Mouse (Mus musculus) megakaryocyte, adult 5-6 weeks (primary cell): ENCODE measurements at regions not wholly inside any gene's neighbourhood (a gene's known extent, or its start where the extent isn't known, plus 50 kb on each side); places are given as distances from the start of the nearest gene placed in this dataset.

Experiments used
- ATAC-seq: 2 replicates; pipeline ENCODE4 v1.8.0; 2016; ENCODE audit warnings: mild to moderate bottlenecking, inconsistent platforms; ENCODE audit not compliant: poor library complexity, severe bottlenecking

DNA sequence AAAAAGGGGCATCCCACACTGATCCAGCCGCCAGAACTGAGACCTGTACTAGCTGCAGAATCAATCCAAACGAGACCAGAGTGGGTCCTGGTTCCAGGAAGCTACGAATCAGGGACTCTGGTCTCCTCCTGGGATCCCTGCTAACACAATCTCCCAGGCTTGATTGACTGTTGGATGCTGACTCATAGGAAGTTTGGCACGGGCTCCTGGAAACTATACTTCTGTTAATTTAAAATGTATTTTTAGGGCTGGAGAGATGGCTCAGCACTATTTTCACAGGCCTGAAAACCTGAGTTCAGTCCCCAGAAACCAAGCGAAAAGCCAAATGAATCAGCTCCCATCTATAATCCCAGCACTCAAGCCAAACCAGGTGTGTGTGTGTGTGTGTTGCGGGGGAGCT is 138.5 kb downstream of the Vegfa start:
- no peak for ATAC-seq

DNA sequence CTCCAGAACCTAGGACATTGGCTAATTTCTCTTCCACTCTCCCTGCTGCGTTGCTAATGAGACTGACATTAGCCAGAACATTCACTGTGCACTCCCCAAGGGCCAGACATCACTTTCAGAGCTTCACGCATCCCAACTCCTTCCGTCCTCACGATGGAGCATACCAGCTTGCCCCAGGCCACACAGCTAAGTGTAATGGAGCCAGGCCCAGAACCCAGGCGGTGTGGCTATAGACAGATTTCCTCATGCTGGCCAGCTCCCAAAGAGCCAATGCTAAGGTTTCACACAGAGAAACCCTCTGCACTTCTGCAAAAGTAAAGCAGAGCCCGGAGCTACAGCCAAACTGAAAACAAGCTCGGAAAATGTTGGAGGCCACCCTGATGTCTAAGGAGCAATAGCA is 139.1 kb downstream of the Vegfa start:
- ATAC-seq = no peak

DNA sequence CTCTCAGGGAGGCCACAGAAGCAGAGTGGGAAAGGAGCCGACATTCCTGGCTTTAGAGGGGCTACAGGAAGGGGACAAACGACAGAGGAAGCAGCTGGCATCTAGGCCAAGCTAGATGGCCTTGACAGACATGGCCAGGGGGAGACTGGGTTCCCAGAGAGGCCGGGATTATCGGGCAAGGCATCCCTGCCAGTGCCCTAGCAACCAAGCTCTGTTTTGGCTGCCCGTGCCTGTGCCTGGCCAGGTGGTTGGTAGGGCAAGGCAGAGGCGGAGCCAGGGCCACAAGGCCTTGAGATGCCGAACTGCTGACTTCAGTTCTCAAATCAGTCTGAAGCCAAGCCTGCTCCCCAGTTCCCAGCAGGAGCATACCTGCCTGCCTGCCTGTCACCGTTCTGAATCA is 142.7 kb downstream of the Vegfa start:
- ATAC-seq = no peak

DNA sequence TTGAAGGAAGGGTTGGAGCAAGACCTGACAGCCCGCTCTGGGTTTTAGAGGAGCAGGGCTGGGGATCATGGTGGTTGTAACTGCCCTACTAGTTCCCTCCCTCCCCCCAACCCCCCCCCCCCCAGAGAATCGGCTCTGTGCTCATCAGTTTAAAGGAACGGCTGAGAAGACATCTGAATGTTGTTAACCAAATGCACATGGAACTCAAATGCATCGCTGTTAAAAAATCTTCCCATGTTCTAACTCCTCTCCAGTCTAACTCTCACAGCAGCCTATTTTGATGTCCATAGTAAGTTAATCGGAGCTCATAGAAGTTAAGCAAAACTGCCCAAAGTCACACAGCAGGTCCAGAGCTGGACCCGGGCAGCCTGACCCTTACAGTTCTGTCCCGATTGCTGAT is 143.1 kb downstream of the Vegfa start:
- ATAC-seq = no peak

DNA sequence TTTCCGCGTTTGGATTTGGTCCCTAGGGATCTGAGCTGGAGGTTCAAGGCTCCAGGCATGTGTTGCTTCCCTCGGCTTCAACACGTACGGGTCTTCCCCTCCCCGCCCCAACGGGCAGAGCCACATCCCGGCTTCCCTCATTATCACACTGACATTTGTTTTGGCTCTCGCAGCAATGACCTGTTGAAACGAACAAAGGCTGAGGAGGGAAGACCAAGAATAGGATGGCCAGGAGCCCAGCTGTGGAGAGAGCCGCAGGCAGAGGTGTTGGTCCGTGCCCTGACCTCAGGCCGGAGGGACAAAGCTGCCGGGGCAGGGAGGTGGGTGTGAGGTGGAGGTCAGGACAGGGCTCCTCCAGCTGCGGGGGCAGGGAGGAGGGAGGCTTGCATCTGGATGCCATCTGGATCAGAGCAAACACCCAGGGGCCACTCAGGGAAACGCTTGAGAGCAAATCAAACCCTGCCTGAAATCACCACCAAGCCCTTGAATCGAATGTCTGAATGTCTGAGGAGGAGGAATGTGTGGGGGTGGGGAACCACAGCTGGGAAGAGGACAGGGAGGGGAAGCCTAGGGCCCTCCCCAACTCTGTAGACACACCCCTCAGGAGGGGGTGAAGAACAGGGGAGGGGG is 145.6 kb downstream of the Vegfa start:
- no peak for ATAC-seq

DNA sequence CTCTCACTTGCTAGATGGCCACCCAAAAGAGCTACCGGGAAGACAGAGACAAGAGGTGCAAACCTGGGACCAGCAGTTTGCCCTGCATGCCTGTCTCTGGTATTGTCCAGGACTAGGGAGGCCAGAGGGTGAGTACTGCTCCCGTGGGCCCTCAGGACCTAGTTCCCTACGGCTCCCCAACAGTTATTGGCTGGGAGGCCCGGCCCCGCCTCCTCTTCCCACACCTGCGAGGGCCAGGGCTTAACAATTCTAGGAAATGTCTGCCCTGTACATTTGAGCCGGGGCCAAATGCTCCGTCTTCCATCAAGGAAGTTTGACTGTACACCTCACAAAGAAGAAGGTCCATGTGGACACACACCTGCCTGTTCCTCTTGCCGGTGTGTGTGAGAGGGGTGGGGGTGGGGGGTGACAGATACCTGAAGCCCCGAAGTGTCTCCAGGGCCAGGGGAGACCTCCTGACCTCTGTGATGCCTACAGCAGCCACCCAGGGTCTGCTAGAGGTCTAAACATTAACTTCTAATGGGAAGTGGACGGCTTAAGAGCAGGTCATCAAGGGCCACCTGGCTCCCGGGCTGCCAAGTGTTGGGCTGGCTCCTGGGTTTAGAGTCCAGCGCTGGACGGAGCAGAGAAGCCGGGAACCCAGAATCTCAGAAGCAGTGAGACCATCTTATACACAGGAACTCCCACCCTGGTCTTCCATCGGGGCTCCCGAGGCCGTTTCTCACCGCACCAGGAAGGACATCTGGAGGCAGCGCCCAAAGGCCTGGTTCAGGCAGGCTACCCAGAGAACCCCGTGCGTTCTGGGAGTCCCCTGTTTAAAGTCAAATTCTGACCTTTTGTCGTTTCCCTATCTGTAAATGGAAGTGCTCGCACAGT is 146.5 kb downstream of the Vegfa start:
- no peak for ATAC-seq

DNA sequence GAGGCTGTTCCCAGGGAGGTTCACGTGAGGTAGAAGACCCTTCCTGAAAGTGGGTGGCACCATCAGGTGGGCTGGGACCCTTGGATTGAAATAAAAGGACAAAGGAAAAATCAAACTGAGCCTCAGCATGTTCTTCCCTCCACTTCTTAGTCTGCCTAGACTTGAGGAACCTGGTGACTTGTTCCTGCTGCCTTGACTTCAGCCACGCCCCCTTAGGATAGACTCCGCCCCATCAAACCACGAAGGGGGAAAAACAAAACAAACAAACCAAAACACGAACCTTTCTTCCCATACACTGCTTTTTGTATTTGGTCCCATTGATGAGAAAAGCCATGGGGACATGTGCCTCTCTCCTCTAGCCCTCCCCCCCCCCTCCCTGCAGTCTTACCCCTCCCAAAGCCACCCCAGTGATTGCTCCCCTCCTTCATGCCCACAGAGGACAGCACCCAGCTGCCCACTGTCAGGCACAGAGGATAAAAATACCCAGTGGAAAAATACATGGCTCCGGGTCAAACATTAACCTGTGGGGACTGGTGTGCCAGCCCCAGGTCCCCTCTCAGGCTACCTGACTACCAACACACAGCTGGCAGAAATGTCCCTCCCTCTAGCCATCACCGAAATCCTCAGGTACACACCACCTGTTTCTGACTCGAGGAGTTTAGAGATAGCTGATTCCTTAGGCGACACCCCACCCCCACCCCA is 148.0 kb downstream of the Vegfa start:
- ATAC-seq = no peak

DNA sequence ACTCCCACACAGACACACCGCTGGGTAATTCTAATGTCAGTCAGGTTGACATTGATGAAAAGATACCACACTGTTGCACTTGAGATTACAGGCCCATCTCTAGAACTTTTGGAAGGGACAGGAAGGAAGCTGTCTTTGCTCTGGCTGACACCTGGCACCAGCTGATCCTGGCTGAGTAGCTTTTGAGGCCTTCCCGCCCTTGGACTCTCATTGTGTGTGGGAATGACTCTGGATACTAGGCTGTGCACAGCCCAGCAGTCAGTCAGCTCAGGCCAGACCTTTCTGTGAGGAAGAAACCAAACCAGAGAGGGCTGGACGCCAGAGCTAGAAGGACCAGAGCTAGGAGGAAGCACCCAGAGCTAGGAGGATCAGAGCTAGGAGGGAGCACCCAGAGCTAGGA is 149.0 kb upstream of the 1600014C23Rik start:
- no peak for ATAC-seq

DNA sequence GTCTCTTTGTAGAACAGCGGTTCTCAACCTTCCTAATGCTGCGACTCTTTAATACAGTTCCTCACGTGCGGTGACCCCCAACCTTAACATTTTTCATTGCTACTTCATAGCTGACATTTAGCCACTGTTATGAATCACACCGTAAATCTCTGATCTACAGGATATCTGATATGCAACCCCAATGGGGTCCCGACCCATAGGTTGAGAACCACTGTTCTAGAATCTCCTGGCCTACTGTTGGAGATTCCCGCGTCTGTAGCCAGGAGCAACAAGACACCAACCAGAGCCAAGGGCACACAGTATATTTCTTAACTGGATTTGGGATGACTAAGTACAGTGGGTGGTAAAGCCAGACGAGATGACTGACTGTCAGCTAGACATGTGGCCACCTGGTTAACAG is 147.6 kb upstream of the 1600014C23Rik start:
- ATAC-seq = no peak

DNA sequence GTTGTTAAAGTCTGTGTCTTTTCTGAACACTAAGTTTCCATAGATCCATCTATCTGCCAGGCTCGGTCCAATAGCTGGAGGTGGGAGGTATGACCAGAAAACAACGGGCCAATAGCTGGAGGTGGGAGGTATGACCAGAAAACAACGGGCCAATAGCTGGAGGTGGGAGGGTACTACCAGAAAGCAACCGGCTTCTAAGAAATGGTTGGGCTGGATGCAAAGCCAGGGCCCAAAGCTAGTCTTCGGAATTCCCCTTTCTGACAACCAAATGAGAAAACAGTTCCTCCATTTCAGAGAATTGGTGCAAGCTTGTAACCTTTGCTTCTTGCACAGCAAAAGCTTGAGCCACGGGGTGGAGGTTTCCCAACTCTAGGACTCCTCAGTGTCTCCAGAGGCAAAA is 147.1 kb upstream of the 1600014C23Rik start:
- no peak for ATAC-seq

DNA sequence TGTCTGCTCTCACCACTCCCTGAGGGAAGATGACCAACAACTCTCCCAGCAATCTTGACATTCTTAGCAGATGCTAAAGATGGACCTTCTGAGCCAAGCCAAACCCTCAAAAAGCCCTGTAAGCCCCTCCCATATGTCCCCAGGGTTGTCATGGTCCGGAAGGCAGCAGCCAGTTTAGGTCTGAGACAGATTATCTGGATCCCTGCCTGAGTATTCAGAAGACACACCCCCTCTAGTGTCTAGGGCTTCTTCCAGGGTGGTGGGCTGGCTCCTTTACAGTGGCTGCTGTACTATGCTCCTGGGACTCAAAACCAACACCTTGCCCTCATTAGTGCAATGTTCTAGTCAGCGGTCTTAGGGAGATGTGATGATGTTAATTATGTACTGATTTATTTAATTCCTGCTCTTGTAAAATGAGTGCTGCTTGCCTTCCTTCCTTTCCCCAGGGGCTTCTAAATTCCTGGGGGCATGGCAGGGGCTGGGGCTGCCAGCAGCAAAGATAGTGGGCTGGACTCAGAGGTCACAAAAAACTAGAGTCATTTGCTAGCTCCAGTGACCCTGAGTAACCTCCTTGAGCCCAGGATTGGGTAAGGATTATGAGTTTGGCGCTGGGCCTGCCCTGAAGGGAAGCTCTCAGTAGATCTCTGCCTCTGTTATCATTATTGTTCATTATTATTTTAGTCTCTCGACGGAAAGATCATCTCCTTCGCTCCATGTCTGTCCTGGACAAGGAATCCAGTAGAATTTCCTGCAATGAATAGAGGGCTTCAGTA is 146.0 kb upstream of the 1600014C23Rik start:
- ATAC-seq = no peak

DNA sequence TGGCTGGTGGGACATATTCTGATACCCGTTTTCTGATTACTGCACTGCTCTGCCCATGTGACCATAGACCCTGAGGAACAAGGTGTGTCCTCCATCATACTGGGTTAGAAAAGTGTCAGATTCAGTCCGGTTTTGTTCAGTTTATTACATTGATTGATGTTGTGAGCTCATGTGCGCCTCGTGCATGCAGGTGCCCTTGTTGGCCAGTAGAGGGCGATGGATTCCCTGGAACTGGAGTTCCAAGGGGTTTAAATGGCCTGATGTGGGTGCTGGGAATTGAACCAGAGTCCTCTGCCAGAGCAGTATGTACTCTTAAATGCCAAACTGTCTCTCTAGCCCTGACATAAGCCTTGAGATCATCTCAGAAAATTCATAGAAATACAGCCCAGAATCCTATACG is 144.8 kb upstream of the 1600014C23Rik start:
- no peak for ATAC-seq

DNA sequence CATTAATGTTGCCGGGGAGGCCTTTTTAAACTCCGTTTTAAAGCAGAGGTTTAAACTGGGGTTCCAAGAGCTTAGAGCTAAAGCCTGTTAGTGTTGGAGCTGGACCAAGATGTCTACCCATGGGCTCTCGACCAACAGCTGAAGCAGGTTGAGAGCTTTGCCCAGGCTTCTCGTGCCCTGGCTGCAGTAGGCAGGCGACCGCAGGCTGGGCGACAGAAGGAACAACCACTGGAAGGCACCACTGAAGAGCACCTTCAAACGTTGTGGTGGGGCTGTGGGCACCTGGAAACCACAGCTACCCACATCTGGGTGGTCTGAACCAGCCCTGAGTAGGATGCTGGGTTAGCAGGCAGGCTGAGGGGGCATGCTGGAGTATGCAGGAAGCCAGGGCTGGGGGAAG is 141.7 kb upstream of the 1600014C23Rik start:
- no peak for ATAC-seq

DNA sequence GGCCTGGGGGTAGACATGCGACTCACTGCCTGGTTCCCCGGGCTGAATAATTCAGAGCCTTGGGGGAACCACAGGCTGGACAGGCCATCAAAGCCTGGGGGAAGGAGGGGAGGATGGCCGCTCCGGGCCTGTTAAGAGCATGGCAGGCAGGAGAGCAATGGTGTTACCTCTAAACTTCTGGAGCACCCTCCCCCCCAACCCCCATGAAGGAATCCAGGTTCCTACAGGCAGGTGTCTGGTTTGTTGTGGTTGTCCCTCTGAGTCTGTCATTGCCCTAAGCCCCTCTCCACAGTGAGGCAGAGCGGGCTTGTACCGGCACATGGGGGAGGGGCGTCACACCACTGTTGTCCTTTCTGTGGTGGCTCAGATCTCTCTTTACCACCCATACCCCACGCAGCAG is 140.4 kb upstream of the 1600014C23Rik start:
- no peak for ATAC-seq

DNA sequence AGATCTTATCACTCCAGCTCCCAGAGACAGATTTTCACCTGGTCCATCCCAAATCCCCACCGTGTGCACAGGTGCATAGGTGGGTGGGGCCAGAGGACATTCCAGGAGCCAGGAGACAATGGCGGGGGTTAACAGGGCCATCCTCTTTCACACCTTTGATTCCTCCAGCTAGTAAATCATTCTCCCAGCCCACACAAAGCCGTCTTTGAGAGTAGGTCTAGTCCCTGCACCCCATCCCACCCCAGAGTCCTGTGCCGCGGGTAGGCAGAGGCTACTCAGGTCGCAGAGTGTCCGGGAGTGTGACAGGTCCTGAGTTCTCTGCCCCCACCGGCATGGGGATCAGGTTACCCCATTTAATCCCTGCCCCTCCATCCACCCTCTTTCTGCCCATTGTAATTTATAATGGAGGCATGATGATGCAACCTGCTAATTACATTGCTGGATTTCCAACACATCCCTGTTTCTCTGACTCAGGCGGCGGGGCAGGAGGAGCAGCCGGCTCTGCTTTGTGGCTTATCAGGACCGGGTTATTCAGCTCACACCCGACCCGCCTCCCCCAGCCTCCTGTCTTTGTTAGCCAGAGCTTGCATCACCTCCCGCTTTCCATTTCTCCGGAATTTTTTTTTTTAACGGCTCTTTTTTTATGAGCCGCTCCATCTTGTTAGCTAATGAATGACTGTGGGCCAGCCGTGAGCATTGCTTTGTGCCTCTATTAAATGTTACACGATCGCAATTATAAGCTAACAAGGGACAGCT is 139.7 kb upstream of the 1600014C23Rik start:
- ATAC-seq = no peak

DNA sequence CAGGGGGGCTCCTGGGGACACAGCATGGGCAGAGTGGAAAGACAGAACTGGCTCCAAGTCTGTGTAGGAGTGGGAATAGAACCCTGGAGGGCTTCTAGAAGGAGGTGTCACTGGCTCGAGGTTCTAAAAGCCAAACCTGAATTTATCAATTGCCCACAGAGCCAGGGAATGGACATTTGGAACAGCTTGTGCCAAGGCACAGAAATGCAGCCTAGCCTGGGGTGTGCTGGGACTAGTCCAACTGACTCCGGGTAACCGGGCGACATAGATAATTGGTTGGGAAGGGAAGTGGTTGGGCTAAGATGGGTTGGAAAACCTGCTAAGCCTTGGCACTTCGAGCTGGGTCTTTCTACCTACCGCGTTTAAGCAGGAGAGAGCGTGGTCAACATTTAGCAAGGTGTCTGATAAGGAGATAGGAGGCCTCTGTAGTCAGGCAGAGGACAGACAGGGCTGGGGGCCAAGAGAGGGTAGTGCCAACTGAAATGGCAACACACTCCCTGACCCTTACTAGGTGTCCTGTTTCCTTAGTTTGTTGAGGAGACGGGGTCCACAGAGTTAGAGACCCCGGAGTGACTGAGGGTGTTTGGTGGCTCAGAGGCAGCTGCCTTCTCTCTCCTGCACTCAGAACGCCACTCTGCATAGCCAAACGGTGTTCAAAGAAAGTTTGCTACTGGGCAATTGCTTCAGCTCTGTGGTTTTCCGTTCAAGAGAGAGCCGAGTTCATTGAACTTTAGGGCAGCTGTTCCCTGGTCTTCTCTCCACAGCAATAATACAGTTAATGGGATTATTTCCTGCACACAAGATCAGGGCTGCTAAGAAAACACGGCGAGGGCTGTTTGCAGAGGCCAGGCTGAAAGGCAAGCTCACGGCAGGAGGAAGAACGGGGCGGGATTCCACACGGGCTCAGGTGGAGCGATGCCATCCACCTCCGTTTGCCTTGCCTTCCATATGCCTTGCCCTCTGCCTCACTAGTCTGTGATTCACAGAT is 138.3 kb upstream of the 1600014C23Rik start:
- peak; percentile 43; the same call in 1 of the 2 replicates for ATAC-seq

DNA sequence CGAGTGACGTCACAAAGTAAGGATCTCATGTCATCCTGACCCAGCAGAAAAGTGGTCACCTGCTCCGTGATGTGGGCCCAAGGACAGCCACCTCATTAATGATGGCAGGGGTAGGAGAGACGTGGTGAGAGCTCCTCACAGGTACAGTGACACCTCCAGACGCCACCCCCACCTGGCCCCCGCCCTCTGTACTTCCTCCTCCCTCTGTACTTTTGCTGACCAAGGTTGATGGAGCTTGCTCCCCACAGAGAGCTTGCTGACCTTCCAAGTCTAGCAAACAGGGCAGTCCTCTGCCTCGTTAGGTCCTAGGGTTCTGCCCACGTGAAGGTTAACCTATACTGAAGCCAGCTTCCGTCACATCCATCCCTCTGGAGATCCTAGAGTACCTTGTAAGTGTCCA is 137.4 kb upstream of the 1600014C23Rik start:
- ATAC-seq = no peak

DNA sequence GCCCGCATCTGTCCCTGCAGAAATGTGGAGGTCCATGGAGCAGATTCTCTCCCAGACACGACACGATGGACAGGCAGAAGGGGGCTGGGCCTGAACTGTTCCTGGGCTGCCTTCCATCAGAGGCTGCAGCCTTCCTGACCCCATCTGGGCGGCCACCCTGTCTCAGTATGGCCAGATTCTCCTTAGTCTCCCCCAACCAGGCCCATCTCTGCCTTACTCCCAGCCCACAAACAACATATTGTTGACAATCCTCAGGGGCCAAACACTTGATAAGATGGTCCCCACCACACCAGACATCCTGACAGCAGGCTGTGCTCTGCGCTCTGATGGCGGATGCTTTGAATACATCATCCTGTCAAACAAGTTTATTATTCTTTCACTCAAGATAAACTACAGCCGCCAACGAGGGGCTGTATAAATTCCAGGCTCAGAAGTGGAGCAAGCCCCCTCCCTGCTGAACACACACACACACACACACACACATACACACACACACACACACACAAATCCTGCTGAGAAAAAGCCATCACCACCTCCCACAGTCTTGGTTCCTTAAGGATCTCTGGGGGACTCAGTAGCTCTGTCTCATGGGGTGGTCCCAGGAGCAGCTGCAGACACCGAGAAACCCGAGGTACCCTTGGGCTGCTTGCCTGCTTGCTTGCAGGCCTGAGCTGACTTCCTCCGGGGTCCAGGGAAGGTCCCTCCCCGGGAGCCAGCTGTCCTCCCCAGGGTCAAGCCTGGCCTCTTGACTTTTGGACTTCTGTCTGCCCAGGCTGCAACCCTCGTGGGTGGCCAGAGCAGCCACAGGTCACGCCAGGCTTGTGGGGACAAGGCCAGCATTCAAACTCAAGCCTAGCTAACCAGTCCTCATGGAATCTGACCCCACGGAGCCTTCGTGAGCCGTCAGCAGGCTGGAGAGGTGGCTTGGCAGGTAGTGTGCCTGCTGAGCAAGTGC is 135.6 kb upstream of the 1600014C23Rik start:
- ATAC-seq = no peak
